9 mouse cellular contexts compared by ENCODE assay signal in the genomic region with DNA sequence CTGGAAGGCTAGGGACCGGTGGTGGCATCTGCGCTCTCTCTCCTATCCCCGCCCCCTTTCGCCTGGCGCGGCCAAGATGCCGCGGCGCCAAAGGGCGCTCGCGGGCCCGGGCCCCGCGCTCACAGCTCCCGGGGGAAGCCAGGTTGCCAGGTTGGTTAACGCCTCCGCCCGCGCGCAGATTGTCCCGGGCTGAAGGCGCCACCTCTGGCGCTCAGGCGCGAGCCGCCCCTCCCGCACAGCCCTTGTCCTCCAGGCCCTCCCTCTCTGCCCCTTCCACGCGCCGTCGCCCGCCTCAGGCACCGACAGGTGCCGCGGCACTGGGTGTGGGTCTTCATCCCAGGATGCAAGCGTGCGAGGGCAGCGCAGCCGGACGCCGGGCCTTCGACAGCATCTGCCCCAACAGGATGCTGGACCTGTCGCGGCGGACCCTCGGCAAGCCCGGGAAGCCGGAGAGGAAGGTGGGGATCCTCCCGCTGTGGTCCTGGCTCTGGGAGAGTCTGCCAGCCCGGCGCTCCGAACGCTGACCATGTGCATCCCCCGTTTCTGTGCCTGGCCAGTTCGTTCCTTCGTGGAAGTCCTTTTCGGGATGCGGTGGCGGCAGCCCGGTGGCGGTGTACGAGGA. TPM values are rescaled to one million over a fixed set of nuclear protein-coding genes. Genes with fewer than 3 reads are reported as not detected.
DNase-seq lines count a peak whose midpoint lies in the region; ATAC-seq lines count a peak whose summit lies in the region.
"Had no signal": no experiment of that assay in that cellular context is flagged by ENCODE, and none has a peak within 500 bp of the region (broad histone marks: within the 10 kb centered on the region; RNA-seq: fewer than 3 reads in every experiment).

A gene (plus strand): TSS at position 315 of the 622 bp plus-strand sequence.

- H3K27ac ChIP-seq in embryonic facial prominence, embryonic 10.5 days (replicated peaks) = no peak within 1 kb of the TSS
- no peak within 1 kb of the TSS for H3K27ac ChIP-seq in hindbrain, embryonic 16.5 days (ENCODE audit: low read depth, low read length)
- H3K27ac ChIP-seq in liver, embryonic 16.5 days (ENCODE audit: low read length) = no peak within 1 kb of the TSS
- H3K27ac ChIP-seq in neural tube, embryonic 14.5 days (ENCODE audit: low read depth, low read length) = no peak within 1 kb of the TSS

- DNase-seq in thymus, postnatal 0 days (ENCODE audit: low spot score) = peak; percentile 25
- DNase-seq in thymus, postnatal 10 days (ENCODE audit: low spot score in 2 of 2) = no peak
- peak; percentile 64 for DNase-seq in embryonic facial prominence, embryonic 10.5 days (ENCODE audit: low spot score)
- DNase-seq in urinary bladder, postnatal 4 days (ENCODE audit: low spot score in 2 of 2) = no peak
- no peak for DNase-seq in left cerebral cortex, adult 18-20 months (ENCODE audit: low spot score in 2 of 2)

- WGBS in embryonic facial prominence, embryonic 10.5 days = under 1% methylated on average over 63 of the region's 63 CpGs
- WGBS in hindbrain, embryonic 16.5 days = under 1% methylated on average over 56 of the region's 63 CpGs
- under 1% methylated on average over 63 of the region's 63 CpGs for WGBS in liver, embryonic 16.5 days (ENCODE audit: insufficient replicate concordance)
- WGBS in neural tube, embryonic 14.5 days = under 1% methylated on average over 62 of the region's 63 CpGs

- no peaks in the 10 kb centered on the region for H3K36me3 ChIP-seq in embryonic facial prominence, embryonic 10.5 days (replicated peaks)
- no peaks in the 10 kb centered on the region for H3K36me3 ChIP-seq in hindbrain, embryonic 16.5 days (ENCODE audit: control insufficient read depth, insufficient read depth, low read length)
- H3K36me3 ChIP-seq in liver, embryonic 16.5 days (ENCODE audit: control insufficient read depth, insufficient read depth) = no peaks in the 10 kb centered on the region
- H3K36me3 ChIP-seq in neural tube, embryonic 14.5 days (ENCODE audit: control insufficient read depth, insufficient read depth, low read length) = no peaks in the 10 kb centered on the region

- H3K4me2 ChIP-seq in hindbrain, embryonic 16.5 days (ENCODE audit: low read length) = peak within 1 kb of the TSS; percentile 66
- H3K4me2 ChIP-seq in liver, embryonic 16.5 days (ENCODE audit: low read depth, low read length) = peak within 1 kb of the TSS; percentile 58
- peak within 1 kb of the TSS; percentile 70 for H3K4me2 ChIP-seq in neural tube, embryonic 14.5 days (ENCODE audit: low read depth, low read length)

- H3K4me1 ChIP-seq in embryonic facial prominence, embryonic 10.5 days = peaks cover 30% of the 10 kb centered on the region
- peaks cover 24% of the 10 kb centered on the region for H3K4me1 ChIP-seq in hindbrain, embryonic 16.5 days (ENCODE audit: control insufficient read depth, insufficient read depth, low read depth, low read length)
- H3K4me1 ChIP-seq in liver, embryonic 16.5 days (ENCODE audit: control insufficient read depth, low read depth, low read length) = peaks cover 8% of the 10 kb centered on the region
- H3K4me1 ChIP-seq in neural tube, embryonic 14.5 days (ENCODE audit: control insufficient read depth, insufficient read depth, low read length) = peaks cover 9% of the 10 kb centered on the region

- ATAC-seq in hindbrain, embryonic 16.5 days = 0 out of 2 replicates have a peak, but pooled peaks have one; percentile 37
- ATAC-seq in liver, embryonic 16.5 days (ENCODE audit: low read depth) = 0 out of 2 replicates have a peak, but pooled peaks have one; percentile 9
- ATAC-seq in neural tube, embryonic 14.5 days (ENCODE audit: low read depth) = peak; percentile 50; the same call in 1 of the 2 replicates

- H3K9ac ChIP-seq in hindbrain, embryonic 16.5 days (ENCODE audit: low read depth, low read length) = peak within 1 kb of the TSS; percentile 45
- H3K9ac ChIP-seq in liver, embryonic 16.5 days (ENCODE audit: low read depth, low read length) = no peak within 1 kb of the TSS
- H3K9ac ChIP-seq in neural tube, embryonic 14.5 days (replicated peaks; ENCODE audit: low read depth, low read length) = peak within 1 kb of the TSS; percentile 41

- peaks cover 99% of the 10 kb centered on the region for H3K27me3 ChIP-seq in embryonic facial prominence, embryonic 10.5 days (replicated peaks; ENCODE audit: low read depth, poor library complexity, severe bottlenecking)
- H3K27me3 ChIP-seq in hindbrain, embryonic 16.5 days (replicated peaks; ENCODE audit: control insufficient read depth, insufficient read depth, low read length) = peaks cover 77% of the 10 kb centered on the region
- peaks cover 91% of the 10 kb centered on the region for H3K27me3 ChIP-seq in liver, embryonic 16.5 days (ENCODE audit: control insufficient read depth, insufficient read depth, low read depth, low read length)
- H3K27me3 ChIP-seq in neural tube, embryonic 14.5 days (ENCODE audit: control insufficient read depth, insufficient read depth, low read length) = peaks cover 76% of the 10 kb centered on the region

- peak within 1 kb of the TSS; percentile 58 for H3K4me3 ChIP-seq in embryonic facial prominence, embryonic 10.5 days
- H3K4me3 ChIP-seq in hindbrain, embryonic 16.5 days (ENCODE audit: low read length) = peak within 1 kb of the TSS; percentile 46
- H3K4me3 ChIP-seq in liver, embryonic 16.5 days (ENCODE audit: low read depth, low read length) = peak within 1 kb of the TSS; percentile 46
- H3K4me3 ChIP-seq in neural tube, embryonic 14.5 days (ENCODE audit: low read depth, low read length) = peak within 1 kb of the TSS; percentile 38

- H3K9me3 ChIP-seq in embryonic facial prominence, embryonic 10.5 days = no peaks in the 10 kb centered on the region
- no peaks in the 10 kb centered on the region for H3K9me3 ChIP-seq in hindbrain, embryonic 16.5 days (ENCODE audit: control insufficient read depth, low read length)
- no peaks in the 10 kb centered on the region for H3K9me3 ChIP-seq in liver, embryonic 16.5 days (replicated peaks; ENCODE audit: control insufficient read depth, low read length)
- H3K9me3 ChIP-seq in neural tube, embryonic 14.5 days (ENCODE audit: control insufficient read depth, low read length) = no peaks in the 10 kb centered on the region

RNA-seq across cellular contexts. Expression of the gene that starts here (rescaled TPM):
- 0.20 and 0.28 TPM in 2 replicates for polyA plus RNA-seq in thymus, postnatal 0 days (2015; fragmentation: Nextera tagmentation; extraction: Ambion mirVana)
- 0.06 and 0.50 TPM in 2 replicates for polyA plus RNA-seq in embryonic facial prominence, embryonic 10.5 days (2016; fragmentation: Nextera tagmentation; extraction: Ambion mirVana)
- polyA plus RNA-seq in hindbrain, embryonic 16.5 days (2015; fragmentation: Nextera tagmentation; extraction: Ambion mirVana) = 0.55 and 0.62 TPM in 2 replicates
- polyA plus RNA-seq in liver, embryonic 16.5 days (2015; fragmentation: Nextera tagmentation; extraction: Ambion mirVana) = not detected in 2 replicates
- 0.11 TPM in 1 of 2 replicates, not detected in the other for polyA plus RNA-seq in neural tube, embryonic 14.5 days (2014; fragmentation: Nextera tagmentation; extraction: Ambion mirVana)
- under 1 TPM; 0.30 to 0.45 TPM for total RNA-seq in left cerebral cortex, adult 18-20 months (2021)
- total RNA-seq: neutrophil, adult 5-6 weeks had no signal

Comparison
In these comparisons a context has a peak if more than half of its experiments do, and no peak if none do; other contexts are left out.
1. Peak in DNase-seq in thymus, postnatal 0 days; RNA of the gene not detected or under 1 TPM.
2. Peak in DNase-seq and H3K4me3 ChIP-seq in embryonic facial prominence, embryonic 10.5 days; RNA of the gene not detected or under 1 TPM.
3. Peak in ATAC-seq, H3K4me3 ChIP-seq, H3K9ac ChIP-seq and H3K4me2 ChIP-seq in hindbrain, embryonic 16.5 days; RNA of the gene not detected or under 1 TPM.
4. Peak in ATAC-seq, H3K4me3 ChIP-seq and H3K4me2 ChIP-seq in liver, embryonic 16.5 days; RNA of the gene not detected or under 1 TPM.
5. Peak in ATAC-seq, H3K4me3 ChIP-seq, H3K9ac ChIP-seq and H3K4me2 ChIP-seq in neural tube, embryonic 14.5 days; RNA of the gene not detected or under 1 TPM.